Mouse (Mus musculus) megakaryocyte, embryonic 14.5 days (primary cell): ENCODE data around the gene Marf1.

Experiments used
- FLI1 ChIP-seq: IDR thresholded peaks from 2 replicates; pipeline ENCODE4 v1.6.1; 2012; ENCODE audit warnings: low read length, inconsistent platforms, mixed read lengths
- GATA1 ChIP-seq: IDR thresholded peaks from 3 replicates; pipeline ENCODE4 v1.6.1; 2012; ENCODE audit warnings: mixed read lengths, low read length, inconsistent platforms, borderline replicate concordance

DNA sequence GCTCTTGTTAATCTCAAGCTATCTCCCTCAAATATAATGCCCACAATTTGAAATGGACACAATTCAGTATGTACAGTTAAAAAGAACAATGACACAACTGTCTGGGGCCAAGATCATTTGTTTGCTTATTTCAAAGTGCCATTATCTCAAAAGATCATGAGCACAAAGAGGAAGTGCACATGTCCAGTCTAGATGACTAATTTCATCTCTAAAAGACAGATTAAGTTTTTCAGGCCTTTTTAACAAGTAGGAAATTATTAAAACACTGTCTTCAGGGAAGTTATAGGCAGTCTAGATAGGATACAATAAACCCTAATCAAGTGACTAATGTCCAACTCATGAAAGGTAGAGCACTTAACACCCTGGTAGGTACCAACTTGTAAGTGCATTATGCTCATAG is 34.2 kb downstream of the Marf1 start:
- no peak for TF ChIP-seq GATA1
- TF ChIP-seq FLI1, result no peak
